Mouse (Mus musculus) heart, embryonic 13.5 days (tissue): ENCODE data around the gene Slc16a3. TPM values are rescaled to one million over a fixed set of nuclear protein-coding genes. Genes with fewer than 3 reads are reported as not detected.

Experiments
- ATAC-seq: fragments of 200-750 bp; cut with Nextera tagmentation; 2 replicates; pipeline ENCODE4 v1.8.0; 2017; ENCODE audit warnings: moderate TSS enrichment; ENCODE audit not compliant: insufficient number of reproducible peaks, low FRiP score, low TSS enrichment; ENCODE audit errors: extremely low read depth
- H3K27ac ChIP-seq: fragments of 300-500 bp; sonication (generic); replicated peaks from 2 replicates; pipeline ENCODE4 v1.5.1; 2015; ENCODE audit warnings: moderate library complexity, mild to moderate bottlenecking, inconsistent platforms
- H3K27me3 ChIP-seq: fragments of 300-500 bp; sonication (generic); replicated peaks from 2 replicates; pipeline ENCODE4 v1.6.1; 2015; ENCODE audit warnings: mild to moderate bottlenecking, inconsistent platforms
- H3K36me3 ChIP-seq: fragments of 300-500 bp; sonication (generic); 2 replicates; pipeline ENCODE4 v1.6.1; 2015; ENCODE audit warnings: mild to moderate bottlenecking, inconsistent platforms
- H3K4me1 ChIP-seq: fragments of 300-500 bp; sonication (generic); 2 replicates; pipeline ENCODE4 v1.6.1; 2015; ENCODE audit warnings: inconsistent platforms
- H3K4me2 ChIP-seq: fragments of 300-500 bp; sonication (generic); 2 replicates; pipeline ENCODE4 v1.6.1; 2015; ENCODE audit warnings: inconsistent platforms, mild to moderate bottlenecking, moderate library complexity
- H3K4me3 ChIP-seq: fragments of 300-500 bp; sonication (generic); 2 replicates; pipeline ENCODE4 v1.5.1; 2015; ENCODE audit warnings: moderate library complexity, mild to moderate bottlenecking, inconsistent platforms
- H3K9ac ChIP-seq: fragments of 300-500 bp; sonication (generic); 2 replicates; pipeline ENCODE4 v1.6.1; 2015; ENCODE audit warnings: inconsistent platforms, mild to moderate bottlenecking, moderate library complexity
- H3K9me3 ChIP-seq: fragments of 300-500 bp; sonication (generic); 2 replicates; pipeline ENCODE4 v1.6.1; 2016; ENCODE audit warnings: inconsistent platforms
- WGBS: fragments of 180-500 bp; shearing (Covaris S2); methylation state at CpG from one replicate; pipeline ENCODE4 v1.1.7; 2015; ENCODE audit warnings: mixed read lengths; 5-methylcytosine and 5-hydroxymethylcytosine counted together
- polyA plus RNA-seq: library from polyadenylated mRNA; unstranded; fragments of >200 nt; fragmentation: Nextera tagmentation; extraction: Ambion mirVana; gene quantifications from 2 replicates; pipeline ENCODE4 v1.2.1, GENCODE M21; 2015

The Slc16a3 gene
- polyA plus RNA-seq, 1 experiment from 2014 or later: 224 TPM

DNA sequence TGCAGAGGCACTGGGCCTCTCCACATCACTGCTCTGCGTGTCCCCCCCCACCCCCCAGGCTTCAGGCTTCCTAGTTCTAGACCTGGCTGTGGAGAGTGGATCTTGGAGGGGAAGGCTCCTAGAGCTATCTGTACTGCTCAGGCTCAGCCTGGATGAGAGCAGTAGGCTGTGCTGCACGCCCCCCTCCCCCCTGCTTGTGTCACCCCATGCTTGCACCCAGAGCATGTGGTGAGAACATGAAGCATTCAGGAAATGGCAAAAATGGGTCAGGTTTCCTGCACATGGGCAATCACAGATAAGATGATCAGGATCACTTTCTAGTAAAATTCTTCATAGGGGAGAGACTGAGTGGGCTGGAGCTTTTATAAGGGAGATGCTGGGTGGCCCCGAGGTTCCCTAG is 11.3 kb downstream of the Slc16a3 start:
- Histone ChIP-seq H3K36me3 (peaks cover 100% of the 10 kb centered on the region), H3K27ac (peak overlapping the region; percentile 79), H3K9ac (peak overlapping the region; percentile 63; the same call in 1 of the 2 replicates), H3K4me1 (peaks cover 78% of the 10 kb centered on the region), H3K4me2 (no peak overlapping the region), H3K9me3 (no peaks in the 10 kb centered on the region), H3K27me3 (no peaks in the 10 kb centered on the region), H3K4me3 (no peak overlapping the region)
- WGBS: 45% methylated on average over 3 of the region's 3 CpGs
- ATAC-seq: no peak

DNA sequence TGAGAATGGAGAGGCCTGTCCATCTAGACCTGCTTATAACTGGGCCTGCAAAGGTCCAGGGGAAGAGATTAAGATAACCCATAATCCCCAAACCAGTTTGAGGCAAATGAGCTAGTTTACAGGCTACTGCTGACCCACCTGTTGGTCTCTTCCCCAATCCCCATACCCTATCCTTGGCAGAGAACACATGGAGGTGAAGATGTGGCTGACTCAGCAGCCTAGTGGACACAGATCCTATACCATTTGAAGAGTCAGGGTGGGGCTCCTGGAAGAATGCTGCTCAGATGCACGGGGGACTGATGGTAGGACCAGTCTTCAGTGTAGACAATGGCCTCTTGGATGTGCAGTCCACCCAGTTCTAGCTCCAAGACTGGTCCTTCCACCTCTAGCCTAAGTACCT is 12.0 kb downstream of the Slc16a3 start:
- Histone ChIP-seq H3K27ac (peak overlapping the region; percentile 79), H3K4me3 (no peak overlapping the region), H3K9ac (no peak overlapping the region), H3K4me1 (peaks cover 78% of the 10 kb centered on the region), H3K27me3 (no peaks in the 10 kb centered on the region), H3K9me3 (no peaks in the 10 kb centered on the region), H3K36me3 (peaks cover 100% of the 10 kb centered on the region), H3K4me2 (no peak overlapping the region)
- WGBS: 45% methylated on average over 1 of the region's 1 CpGs
- no peak for ATAC-seq

DNA sequence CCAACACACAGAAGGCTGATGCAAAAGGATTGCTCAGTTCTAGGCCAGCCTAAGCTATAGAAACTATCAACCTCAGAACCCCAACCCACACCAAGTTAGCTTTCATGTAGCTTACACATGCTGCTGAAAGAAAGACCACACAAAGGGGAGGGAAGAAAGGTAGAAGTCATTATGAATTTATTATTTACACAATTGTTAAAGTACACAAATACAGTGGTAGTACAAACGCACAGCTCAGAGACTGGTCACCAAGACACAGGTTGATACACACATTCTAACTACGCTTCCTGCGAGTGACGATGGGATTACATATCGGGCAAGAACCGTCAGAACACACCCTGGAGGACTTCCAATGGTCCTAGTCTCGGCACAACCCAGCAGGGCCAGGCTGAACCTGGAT is 13.3 kb downstream of the Slc16a3 start:
- no peak for ATAC-seq
- Histone ChIP-seq H3K4me3 (no peak overlapping the region), H3K36me3 (peaks cover 100% of the 10 kb centered on the region), H3K27me3 (no peaks in the 10 kb centered on the region), H3K27ac (peak overlapping the region; percentile 36; the same call in 1 of the 2 replicates), H3K9ac (no peak overlapping the region), H3K4me1 (peaks cover 79% of the 10 kb centered on the region), H3K9me3 (no peaks in the 10 kb centered on the region), H3K4me2 (no peak overlapping the region)
- WGBS: 75% methylated on average over 7 of the region's 7 CpGs

DNA sequence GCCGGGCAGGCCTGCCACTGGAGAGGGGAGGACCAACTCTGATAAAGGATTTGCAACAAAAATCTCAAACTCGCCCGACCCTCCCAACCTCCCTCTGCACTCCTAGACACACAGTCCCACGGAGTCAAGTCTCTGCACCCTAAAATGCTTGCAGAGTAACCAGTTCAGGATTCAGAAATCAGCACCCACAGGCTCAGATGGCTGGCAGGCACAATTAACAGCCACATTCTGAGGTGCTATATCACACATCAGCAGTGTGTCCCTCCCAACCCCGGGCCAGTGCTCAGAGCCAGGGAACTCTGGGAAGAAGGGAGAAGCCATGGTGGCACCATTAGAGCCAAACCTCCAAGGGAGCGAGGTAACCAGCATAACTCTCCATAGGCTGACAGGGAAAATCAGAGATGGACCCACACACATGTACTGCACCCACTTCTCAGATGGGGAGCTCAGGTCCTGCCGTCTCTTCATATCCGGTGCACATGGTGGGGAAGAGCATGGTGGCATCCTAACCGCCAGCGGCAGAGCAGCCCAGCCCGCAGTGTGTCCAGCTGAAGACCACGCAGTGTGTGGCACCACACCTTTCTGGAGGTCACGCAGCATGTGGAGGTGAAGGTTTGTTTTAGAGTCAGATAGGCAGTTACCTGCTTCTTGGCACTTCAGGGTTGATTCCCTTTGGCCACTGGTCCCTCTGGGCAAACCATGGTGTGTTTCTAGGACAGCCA is 13.9 kb downstream of the Slc16a3 start:
- Histone ChIP-seq H3K4me2 (no peak overlapping the region), H3K4me1 (peaks cover 79% of the 10 kb centered on the region), H3K9ac (no peak overlapping the region), H3K9me3 (no peaks in the 10 kb centered on the region), H3K27me3 (no peaks in the 10 kb centered on the region), H3K27ac (no peak overlapping the region; the same call in 1 of the 2 replicates), H3K4me3 (no peak overlapping the region), H3K36me3 (peaks cover 100% of the 10 kb centered on the region)
- 84% methylated on average over 13 of the region's 13 CpGs for WGBS
- ATAC-seq: no peak

DNA sequence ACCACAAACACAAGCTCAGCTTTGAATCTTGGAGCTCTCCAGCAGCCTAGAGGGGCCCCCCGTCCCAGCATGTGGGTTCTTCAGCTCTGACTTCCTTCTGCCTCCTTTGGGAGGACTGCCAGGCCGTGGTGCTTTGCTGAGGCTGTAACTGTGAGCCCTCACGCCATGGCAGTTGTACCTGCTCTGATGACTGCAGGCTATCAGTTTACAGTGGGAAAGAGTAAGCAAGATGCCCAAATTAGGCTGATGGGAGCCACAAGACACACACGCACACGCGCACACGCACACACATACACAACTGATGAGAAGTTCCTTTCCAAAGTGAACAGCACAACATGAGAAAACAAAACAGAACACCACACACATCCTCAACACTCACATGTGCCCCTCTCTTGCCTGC is 14.6 kb downstream of the Slc16a3 start:
- 0 out of 2 replicates have a peak overlapping the region, but pooled peaks have one; percentile 8 for H3K9ac ChIP-seq
- H3K9me3 ChIP-seq: no peaks in the 10 kb centered on the region
- peaks cover 73% of the 10 kb centered on the region for H3K4me1 ChIP-seq
- H3K27ac ChIP-seq: no peak overlapping the region
- WGBS: 85% methylated on average over 7 of the region's 7 CpGs
- H3K36me3 ChIP-seq: peaks cover 100% of the 10 kb centered on the region
- no peak overlapping the region for H3K4me3 ChIP-seq
- no peak for ATAC-seq
- no peaks in the 10 kb centered on the region for H3K27me3 ChIP-seq
- no peak overlapping the region for H3K4me2 ChIP-seq

DNA sequence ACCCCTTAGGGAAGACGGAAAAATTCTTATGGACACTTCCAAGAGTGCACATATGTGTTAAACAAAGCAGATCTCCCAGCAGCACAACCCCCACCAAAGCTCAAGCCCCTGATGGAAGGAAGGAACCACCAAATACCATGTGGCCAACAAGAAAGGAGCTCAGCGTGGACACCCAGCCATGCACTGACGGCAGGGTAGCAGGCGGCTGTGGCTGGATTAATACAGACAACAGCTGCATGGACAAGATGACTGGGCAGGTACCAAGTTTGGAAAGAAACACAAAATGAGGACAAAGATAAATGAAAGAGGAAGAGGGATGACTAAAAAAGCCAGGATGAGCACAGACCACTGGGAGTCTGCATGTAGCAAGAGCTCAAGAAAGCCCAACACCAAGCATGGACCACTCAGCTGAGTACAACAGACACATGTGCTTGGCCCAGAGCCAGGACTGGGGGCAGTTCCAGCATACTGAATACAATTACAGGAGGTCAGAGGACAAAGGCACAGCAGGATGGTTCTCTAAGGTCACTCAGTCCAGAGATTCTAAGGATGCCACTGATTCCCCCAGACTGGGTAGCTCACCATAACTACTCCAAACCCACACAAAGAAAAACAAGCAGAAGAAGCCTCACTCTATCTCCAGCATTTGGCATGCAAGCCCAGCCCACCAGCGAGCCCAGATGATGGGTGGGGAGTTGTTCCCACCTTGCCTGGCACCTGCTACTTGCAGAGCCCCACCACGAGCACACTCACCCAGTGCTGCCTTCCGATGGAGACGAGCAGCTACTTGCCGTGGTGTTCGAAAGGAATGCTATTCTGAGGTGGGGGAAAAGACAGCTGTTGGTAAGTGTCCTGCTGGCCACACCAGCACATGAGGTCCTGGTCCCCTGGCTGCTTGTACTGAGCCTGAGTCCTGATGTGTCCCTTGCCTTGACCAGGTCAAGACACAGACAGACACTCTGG is 16.2 kb downstream of the Slc16a3 start:
- no peak for ATAC-seq
- WGBS: 71% methylated on average over 10 of the region's 10 CpGs
- Histone ChIP-seq H3K4me3 (no peak overlapping the region), H3K9me3 (no peaks in the 10 kb centered on the region), H3K36me3 (peaks cover 100% of the 10 kb centered on the region), H3K4me2 (no peak overlapping the region), H3K27ac (peak overlapping the region; percentile 36), H3K4me1 (peaks cover 58% of the 10 kb centered on the region), H3K9ac (peak overlapping the region; percentile 16; the same call in 1 of the 2 replicates), H3K27me3 (no peaks in the 10 kb centered on the region)

DNA sequence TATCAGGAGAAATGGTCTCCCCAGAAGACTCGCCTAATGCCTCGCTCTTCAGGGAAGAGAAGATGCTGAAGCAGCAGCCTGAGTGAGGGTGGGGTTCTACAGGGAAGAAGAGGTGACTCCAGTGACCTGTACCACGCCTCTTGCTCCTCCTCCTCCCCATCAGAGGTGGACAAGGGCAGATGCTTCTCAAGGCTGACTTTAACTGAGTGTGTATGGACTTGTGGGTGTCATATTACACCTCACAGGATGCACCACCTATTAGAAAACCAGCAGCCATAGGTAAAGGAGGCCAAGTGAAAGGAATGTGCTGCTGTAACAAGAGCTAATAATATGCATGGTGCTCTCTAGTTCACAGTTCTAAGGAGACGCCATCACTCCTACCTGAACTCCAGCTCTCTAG is 17.3 kb downstream of the Slc16a3 start:
- Histone ChIP-seq H3K4me3 (no peak overlapping the region), H3K4me1 (peaks cover 46% of the 10 kb centered on the region), H3K27me3 (no peaks in the 10 kb centered on the region), H3K27ac (no peak overlapping the region), H3K36me3 (peaks cover 100% of the 10 kb centered on the region), H3K9me3 (no peaks in the 10 kb centered on the region), H3K4me2 (no peak overlapping the region), H3K9ac (no peak overlapping the region; the same call in 1 of the 2 replicates)
- WGBS: 76% methylated on average over 4 of the region's 4 CpGs
- no peak for ATAC-seq

DNA sequence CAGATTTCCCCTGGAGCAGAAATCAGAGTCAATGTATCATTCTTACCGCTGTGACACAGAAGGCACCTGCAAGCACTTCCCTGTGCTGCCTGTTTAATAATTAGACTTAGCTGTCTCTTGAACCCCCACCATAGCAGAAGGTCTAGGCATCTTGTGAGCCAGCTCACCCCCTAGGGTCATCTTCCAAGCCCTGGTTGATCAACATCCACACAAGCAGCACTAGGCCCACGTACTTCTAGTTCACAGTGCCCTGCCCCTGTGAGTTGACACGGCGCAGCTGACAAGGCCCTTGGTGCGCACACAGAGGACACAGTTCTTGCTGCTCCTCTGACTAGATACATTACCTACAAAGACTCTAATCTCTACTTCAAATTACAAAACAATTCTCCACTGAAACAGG is 21.5 kb downstream of the Slc16a3 start:
- H3K36me3 ChIP-seq: peaks cover 100% of the 10 kb centered on the region
- H3K9me3 ChIP-seq: no peaks in the 10 kb centered on the region
- no peak for ATAC-seq
- no peak overlapping the region for H3K4me2 ChIP-seq
- no peaks in the 10 kb centered on the region for H3K27me3 ChIP-seq
- H3K4me1 ChIP-seq: peaks cover 26% of the 10 kb centered on the region
- no peak overlapping the region for H3K4me3 ChIP-seq
- no peak overlapping the region for H3K27ac ChIP-seq
- WGBS: 94% methylated on average over 5 of the region's 5 CpGs
- H3K9ac ChIP-seq: no peak overlapping the region

DNA sequence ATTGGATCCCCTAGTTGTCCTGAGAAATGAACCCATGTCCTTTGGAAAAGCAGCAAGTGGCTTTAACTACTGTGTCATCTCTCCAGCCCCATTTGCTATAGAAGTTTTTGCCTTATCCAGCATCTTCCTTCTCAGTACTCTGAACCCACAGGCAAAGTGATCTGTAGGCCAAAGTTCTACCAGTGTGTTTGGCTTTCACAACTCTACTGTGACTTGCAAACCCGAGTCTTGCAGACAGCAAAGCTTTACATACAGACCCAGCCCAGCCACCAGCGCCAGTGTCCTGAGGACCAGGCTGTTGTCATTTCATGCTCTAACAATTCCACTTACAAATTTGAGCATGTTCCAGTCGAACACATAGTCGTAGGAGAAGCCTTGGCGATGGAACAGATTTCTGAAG is 23.0 kb downstream of the Slc16a3 start:
- H3K27ac ChIP-seq: no peak overlapping the region
- WGBS: 92% methylated on average over 5 of the region's 5 CpGs
- H3K4me2 ChIP-seq: no peak overlapping the region
- no peaks in the 10 kb centered on the region for H3K27me3 ChIP-seq
- no peaks in the 10 kb centered on the region for H3K9me3 ChIP-seq
- H3K36me3 ChIP-seq: peaks cover 100% of the 10 kb centered on the region
- no peak overlapping the region for H3K4me3 ChIP-seq
- no peak overlapping the region for H3K9ac ChIP-seq
- peaks cover 12% of the 10 kb centered on the region for H3K4me1 ChIP-seq
- no peak for ATAC-seq

DNA sequence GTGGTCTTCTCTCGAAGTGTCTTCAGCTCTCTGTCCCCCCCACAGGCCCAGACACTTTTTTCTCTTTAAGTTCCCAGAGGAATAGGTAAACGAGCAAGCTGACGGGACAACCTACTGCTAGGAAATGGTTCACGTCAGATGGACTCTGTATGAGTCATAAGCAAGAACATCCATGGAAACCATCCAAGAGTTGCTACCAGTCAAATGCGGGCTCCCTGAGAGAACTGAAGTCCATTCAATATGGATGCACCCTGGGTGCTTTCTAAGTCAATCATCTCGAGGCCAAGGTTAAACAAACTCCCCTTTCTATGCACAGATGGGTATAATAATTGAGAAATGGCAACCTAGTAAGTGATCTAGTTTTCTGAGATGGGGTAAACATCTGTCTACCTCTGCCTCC is 25.0 kb downstream of the Slc16a3 start:
- H3K27me3 ChIP-seq: no peaks in the 10 kb centered on the region
- H3K9ac ChIP-seq: no peak overlapping the region
- no peak overlapping the region for H3K4me2 ChIP-seq
- H3K4me1 ChIP-seq: peaks cover 12% of the 10 kb centered on the region; the same call in 1 of the 2 replicates
- H3K4me3 ChIP-seq: no peak overlapping the region
- no peaks in the 10 kb centered on the region for H3K9me3 ChIP-seq
- no peak overlapping the region for H3K27ac ChIP-seq
- peaks cover 100% of the 10 kb centered on the region for H3K36me3 ChIP-seq
- no peak for ATAC-seq
- 81% methylated on average over 6 of the region's 6 CpGs for whole genome bisulfite sequencing

DNA sequence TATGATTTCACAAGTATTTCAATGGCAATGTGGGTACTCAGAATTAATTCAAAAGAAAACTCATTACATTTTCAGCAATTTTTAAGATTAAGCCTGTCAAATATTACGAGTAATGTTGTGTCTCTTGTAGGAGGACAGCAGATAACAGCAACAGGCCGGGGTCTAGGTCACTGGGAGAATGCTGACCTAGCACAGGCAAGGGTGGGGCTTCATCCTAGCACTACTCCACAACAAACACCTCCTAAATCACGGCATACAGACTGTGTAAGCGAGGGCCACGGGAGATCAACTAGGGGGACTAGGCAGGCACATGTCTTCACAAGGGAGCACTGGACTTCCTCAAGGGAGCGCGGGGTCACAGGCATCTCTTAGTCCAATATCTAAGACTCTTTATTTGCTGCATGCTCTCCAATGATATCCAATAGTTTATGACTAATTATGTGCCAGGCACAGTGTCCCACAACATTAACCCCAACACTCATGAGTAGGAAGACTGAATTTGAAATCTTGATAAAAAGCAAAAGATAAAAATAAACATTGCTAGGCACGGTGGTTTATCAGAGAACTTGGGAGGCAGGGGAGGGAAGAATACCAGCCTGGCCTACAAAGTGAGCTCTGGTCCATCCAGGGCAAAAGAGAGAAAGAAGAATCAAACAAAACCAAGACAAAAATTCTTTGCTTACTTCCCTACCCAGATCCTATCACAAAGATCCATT is 31.6 kb downstream of the Slc16a3 start:
- peak overlapping the region; percentile 67; the same call in 1 of the 2 replicates for H3K27ac ChIP-seq
- H3K27me3 ChIP-seq: no peaks in the 10 kb centered on the region
- H3K4me3 ChIP-seq: no peak overlapping the region
- peaks cover 65% of the 10 kb centered on the region for H3K4me1 ChIP-seq
- WGBS: 62% methylated on average over 8 of the region's 8 CpGs
- H3K9me3 ChIP-seq: no peaks in the 10 kb centered on the region
- peak; percentile 38; the same call in 1 of the 2 replicates for ATAC-seq
- peaks cover 97% of the 10 kb centered on the region for H3K36me3 ChIP-seq
- H3K9ac ChIP-seq: no peak overlapping the region
- H3K4me2 ChIP-seq: peak overlapping the region; percentile 39
